Mouse (Mus musculus): ENCODE measurements at regions not wholly inside any gene's neighbourhood (a gene's known extent, or its start where the extent isn't known, plus 50 kb on each side); places are given as distances from the start of the nearest gene placed in this dataset.
A peak's percentile ranks its signal among the peaks of the same experiment; 100 is the strongest.

DNA sequence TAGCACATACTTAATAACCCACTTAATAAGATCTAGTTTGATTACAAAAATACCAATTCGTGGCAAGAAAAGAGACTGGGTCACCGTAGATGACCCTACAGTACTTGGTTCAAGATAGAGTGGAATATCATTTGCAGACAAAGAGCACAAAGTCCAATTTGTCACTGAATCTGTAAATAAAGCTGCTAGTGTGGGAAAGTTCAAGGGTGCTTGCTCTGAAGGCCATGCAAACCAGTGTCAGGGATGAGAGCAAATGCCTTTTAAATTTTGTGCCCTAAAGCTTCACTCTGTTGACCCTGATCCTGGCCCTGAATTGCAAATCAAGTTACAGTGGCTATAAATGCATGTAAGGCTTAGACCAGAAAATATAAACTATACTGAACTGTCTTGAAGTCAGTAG is 113.1 kb downstream of the Cd55b start:
- TF ChIP-seq FLI1 (IDR thresholded peaks at IDR 0.05; ENCODE audit: low read length) (no peak), GATA1 (IDR thresholded peaks at IDR 0.05; ENCODE audit: borderline replicate concordance, low read length) (no peak)
- no peaks in the 10 kb centered on the region for H3K4me1 ChIP-seq
- no peaks in the 10 kb centered on the region for H3K27me3 ChIP-seq (replicated peaks)
- H3K9me3 ChIP-seq = no peaks in the 10 kb centered on the region
- no peaks in the 10 kb centered on the region for H3K36me3 ChIP-seq (replicated peaks; ENCODE audit: low read length)
- no peak overlapping the region for H3K4me3 ChIP-seq (replicated peaks)

- TF ChIP-seq GATA1 (IDR thresholded peaks at IDR 0.05; ENCODE audit: borderline replicate concordance, low read length) = no peak
- TF ChIP-seq FLI1 (IDR thresholded peaks at IDR 0.05; ENCODE audit: low read length) = no peak
- no peak overlapping the region for H3K4me3 ChIP-seq (replicated peaks)
- H3K9me3 ChIP-seq = no peaks in the 10 kb centered on the region
- H3K27me3 ChIP-seq (replicated peaks) = no peaks in the 10 kb centered on the region
- peaks cover 12% of the 10 kb centered on the region for H3K4me1 ChIP-seq
- H3K36me3 ChIP-seq (replicated peaks; ENCODE audit: low read length) = no peaks in the 10 kb centered on the region
Observed at GRCm38 (mm10) chr1:130301828-130302386, 120.9 kb downstream of the Cd55b start.

- no peaks in the 10 kb centered on the region for H3K36me3 ChIP-seq (replicated peaks; ENCODE audit: low read length)
- TF ChIP-seq FLI1 (IDR thresholded peaks at IDR 0.05; ENCODE audit: low read length) (no peak), GATA1 (IDR thresholded peaks at IDR 0.05; ENCODE audit: borderline replicate concordance, low read length) (no peak)
- H3K4me3 ChIP-seq (replicated peaks) = peak overlapping the region; percentile 77
- no peaks in the 10 kb centered on the region for H3K27me3 ChIP-seq (replicated peaks)
- H3K9me3 ChIP-seq = no peaks in the 10 kb centered on the region
- H3K4me1 ChIP-seq = peaks cover 12% of the 10 kb centered on the region
Observed at GRCm38 (mm10) chr1:130300065-130300815, 122.6 kb downstream of the Cd55b start.

- Histone ChIP-seq H3K9me3 (no peaks in the 10 kb centered on the region), H3K4me1 (peaks cover 12% of the 10 kb centered on the region), H3K27me3 (replicated peaks) (no peaks in the 10 kb centered on the region), H3K36me3 (replicated peaks; ENCODE audit: low read length) (no peaks in the 10 kb centered on the region), H3K4me3 (replicated peaks) (peak overlapping the region; percentile 77)
- no peak for TF ChIP-seq FLI1 (IDR thresholded peaks at IDR 0.05; ENCODE audit: low read length)
- no peak for TF ChIP-seq GATA1 (IDR thresholded peaks at IDR 0.05; ENCODE audit: borderline replicate concordance, low read length)
Observed at GRCm38 (mm10) chr1:130299641-130300040, 123.2 kb downstream of the Cd55b start.

- Histone ChIP-seq H3K4me1 (peaks cover 12% of the 10 kb centered on the region), H3K9me3 (no peaks in the 10 kb centered on the region), H3K36me3 (replicated peaks; ENCODE audit: low read length) (no peaks in the 10 kb centered on the region), H3K27me3 (replicated peaks) (no peaks in the 10 kb centered on the region), H3K4me3 (replicated peaks) (no peak overlapping the region)
- no peak for TF ChIP-seq FLI1 (IDR thresholded peaks at IDR 0.05; ENCODE audit: low read length)
- TF ChIP-seq GATA1 (IDR thresholded peaks at IDR 0.05; ENCODE audit: borderline replicate concordance, low read length) = no peak
Observed at GRCm38 (mm10) chr1:130299069-130299468, 123.7 kb downstream of the Cd55b start.

- Histone ChIP-seq H3K36me3 (replicated peaks; ENCODE audit: low read length) (no peaks in the 10 kb centered on the region), H3K27me3 (replicated peaks) (no peaks in the 10 kb centered on the region), H3K4me1 (peaks cover 12% of the 10 kb centered on the region), H3K9me3 (no peaks in the 10 kb centered on the region), H3K4me3 (replicated peaks) (no peak overlapping the region)
- TF ChIP-seq FLI1 (IDR thresholded peaks at IDR 0.05; ENCODE audit: low read length) = no peak
- TF ChIP-seq GATA1 (IDR thresholded peaks at IDR 0.05; ENCODE audit: borderline replicate concordance, low read length) = no peak
Observed at GRCm38 (mm10) chr1:130298636-130299035, 124.2 kb downstream of the Cd55b start.

GRCm38 (mm10) chr1:130297471-130297870 is 125.3 kb downstream of the Cd55b start:
- Histone ChIP-seq H3K4me1 (peaks cover 12% of the 10 kb centered on the region), H3K27me3 (replicated peaks) (no peaks in the 10 kb centered on the region)

GRCm38 (mm10) chr1:130285882-130286281 is 136.9 kb downstream of the Cd55b start:
- no peaks in the 10 kb centered on the region for H3K36me3 ChIP-seq (replicated peaks; ENCODE audit: low read length)
- TF ChIP-seq FLI1 (IDR thresholded peaks at IDR 0.05; ENCODE audit: low read length) (no peak), GATA1 (IDR thresholded peaks at IDR 0.05; ENCODE audit: borderline replicate concordance, low read length) (no peak)
- H3K4me1 ChIP-seq = 0 out of 2 replicates have a peak, but pooled peaks cover 3% of the 10 kb centered on the region
- no peaks in the 10 kb centered on the region for H3K27me3 ChIP-seq (replicated peaks)
- H3K4me3 ChIP-seq (replicated peaks) = no peak overlapping the region
- H3K9me3 ChIP-seq = no peaks in the 10 kb centered on the region

More at GRCm38 (mm10) chr1:130297471-130297870, 125.3 kb downstream of the Cd55b start:
- H3K9me3 ChIP-seq = no peaks in the 10 kb centered on the region
- H3K4me3 ChIP-seq (replicated peaks) = no peak overlapping the region
- TF ChIP-seq FLI1 (IDR thresholded peaks at IDR 0.05; ENCODE audit: low read length) (no peak), GATA1 (IDR thresholded peaks at IDR 0.05; ENCODE audit: borderline replicate concordance, low read length) (no peak)
- no peaks in the 10 kb centered on the region for H3K36me3 ChIP-seq (replicated peaks; ENCODE audit: low read length)

- H3K27me3 ChIP-seq (replicated peaks) = no peaks in the 10 kb centered on the region
- no peak overlapping the region for H3K4me3 ChIP-seq (replicated peaks)
- H3K36me3 ChIP-seq (replicated peaks; ENCODE audit: low read length) = no peaks in the 10 kb centered on the region
- 0 out of 2 replicates have a peak, but pooled peaks cover 3% of the 10 kb centered on the region for H3K4me1 ChIP-seq
- H3K9me3 ChIP-seq = peaks cover 4% of the 10 kb centered on the region; the same call in 1 of the 2 replicates
- TF ChIP-seq GATA1 (IDR thresholded peaks at IDR 0.05; ENCODE audit: borderline replicate concordance, low read length) = no peak
- no peak for TF ChIP-seq FLI1 (IDR thresholded peaks at IDR 0.05; ENCODE audit: low read length)
Observed at GRCm38 (mm10) chr1:130282153-130282552, 140.7 kb downstream of the Cd55b start.

GRCm38 (mm10) chr1:130279180-130279579 is 143.6 kb downstream of the Cd55b start:
- no peak overlapping the region for H3K4me3 ChIP-seq (replicated peaks)
- H3K36me3 ChIP-seq (replicated peaks; ENCODE audit: low read length) = no peaks in the 10 kb centered on the region
- H3K4me1 ChIP-seq = 0 out of 2 replicates have a peak, but pooled peaks cover 3% of the 10 kb centered on the region
- H3K9me3 ChIP-seq = peaks cover 4% of the 10 kb centered on the region; the same call in 1 of the 2 replicates
- TF ChIP-seq FLI1 (IDR thresholded peaks at IDR 0.05; ENCODE audit: low read length) (no peak), GATA1 (IDR thresholded peaks at IDR 0.05; ENCODE audit: borderline replicate concordance, low read length) (no peak)
- no peaks in the 10 kb centered on the region for H3K27me3 ChIP-seq (replicated peaks)
